Mouse (Mus musculus): ENCODE measurements around the gene Map3k20.

The Map3k20 gene

GRCm38 (mm10) chr2:72383321-72383720 is 97.9 kb downstream of the Map3k20 start:
- DNase-seq = no peak

- no peak for DNase-seq
Measured at GRCm38 (mm10) chr2:72389411-72389810, 104.0 kb downstream of the Map3k20 start.

DNA sequence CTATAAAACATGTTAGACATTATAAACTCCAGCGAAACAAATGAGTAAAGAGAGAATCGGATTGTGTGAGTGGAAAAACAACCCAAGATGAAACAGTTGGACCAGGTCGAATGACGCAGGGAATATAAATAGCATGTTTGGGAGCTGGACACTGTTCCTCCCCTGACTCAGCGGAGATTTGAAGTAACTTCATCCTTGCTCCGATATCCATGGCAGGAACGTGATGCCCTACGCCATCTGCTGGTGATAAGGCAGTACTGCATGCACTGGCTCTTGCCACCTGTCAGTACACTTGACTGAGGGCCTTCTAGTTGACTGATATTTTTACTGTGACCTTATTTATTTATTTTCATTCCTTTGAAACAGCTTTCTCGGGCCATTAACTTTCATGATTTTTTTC is 104.5 kb downstream of the Map3k20 start:
- peak; percentile 91 for DNase-seq

- no peak for DNase-seq
Measured at GRCm38 (mm10) chr2:72390474-72390873, 105.0 kb downstream of the Map3k20 start.

GRCm38 (mm10) chr2:72391024-72391423 is 105.6 kb downstream of the Map3k20 start:
- DNase-seq = no peak

DNA sequence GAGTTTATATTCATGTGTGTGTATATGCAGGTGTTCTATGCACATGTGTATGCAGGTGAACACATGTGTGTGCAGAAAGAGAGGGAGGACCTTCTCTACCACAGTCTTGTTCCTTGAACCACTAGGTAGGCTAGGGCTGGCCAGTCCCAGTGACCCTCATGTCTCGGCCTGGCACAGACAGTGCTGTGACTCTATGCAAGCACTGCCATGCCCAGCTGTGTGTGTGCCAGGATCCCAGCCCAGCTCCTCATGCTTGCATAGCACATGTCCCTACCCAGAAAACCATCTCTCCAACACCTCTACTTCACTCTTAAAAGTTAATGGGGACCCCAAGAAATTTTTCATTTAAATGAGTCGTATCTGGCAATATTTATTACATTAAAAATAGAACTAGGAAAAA is 106.3 kb downstream of the Map3k20 start:
- no peak for DNase-seq

DNA sequence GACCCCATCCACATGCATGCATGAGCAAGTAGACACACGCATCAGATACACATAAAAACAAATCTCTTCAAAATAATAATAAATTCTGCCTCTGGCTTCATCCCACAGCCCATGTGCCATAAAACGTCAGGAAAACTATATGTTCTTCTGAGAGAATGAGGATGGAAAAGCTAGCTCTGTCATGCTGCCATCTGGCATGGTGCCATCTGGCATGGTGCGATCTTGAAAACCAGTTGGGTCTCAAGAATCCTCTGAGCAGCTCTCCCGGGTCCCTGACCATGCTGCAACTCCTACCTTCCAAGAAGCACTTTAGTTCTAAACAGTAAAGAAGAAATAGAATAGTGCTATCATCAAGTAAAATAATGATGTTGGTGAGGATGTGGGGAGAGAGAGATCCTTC is 106.9 kb downstream of the Map3k20 start:
- no peak for DNase-seq

GRCm38 (mm10) chr2:72396934-72397333 is 111.5 kb downstream of the Map3k20 start:
- no peak for DNase-seq

DNA sequence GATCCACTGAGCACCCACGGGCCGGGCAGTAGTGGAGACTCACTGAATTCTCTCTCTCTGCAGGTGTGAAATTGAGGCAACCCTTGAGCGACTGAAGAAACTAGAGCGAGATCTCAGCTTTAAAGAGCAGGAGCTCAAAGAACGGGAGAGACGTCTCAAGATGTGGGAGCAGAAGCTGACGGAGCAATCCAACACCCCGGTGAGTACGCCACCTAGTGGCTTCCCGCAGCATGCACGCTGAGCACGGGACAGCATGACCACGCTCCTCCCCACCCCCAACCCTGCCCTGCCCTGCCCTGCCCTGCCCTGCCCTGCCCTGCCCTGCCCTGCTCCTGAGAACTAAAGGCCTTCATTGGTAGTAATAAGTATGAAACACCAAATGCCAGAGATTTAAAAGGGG is 112.8 kb downstream of the Map3k20 start:
- DNase-seq = peak; percentile 87

DNA sequence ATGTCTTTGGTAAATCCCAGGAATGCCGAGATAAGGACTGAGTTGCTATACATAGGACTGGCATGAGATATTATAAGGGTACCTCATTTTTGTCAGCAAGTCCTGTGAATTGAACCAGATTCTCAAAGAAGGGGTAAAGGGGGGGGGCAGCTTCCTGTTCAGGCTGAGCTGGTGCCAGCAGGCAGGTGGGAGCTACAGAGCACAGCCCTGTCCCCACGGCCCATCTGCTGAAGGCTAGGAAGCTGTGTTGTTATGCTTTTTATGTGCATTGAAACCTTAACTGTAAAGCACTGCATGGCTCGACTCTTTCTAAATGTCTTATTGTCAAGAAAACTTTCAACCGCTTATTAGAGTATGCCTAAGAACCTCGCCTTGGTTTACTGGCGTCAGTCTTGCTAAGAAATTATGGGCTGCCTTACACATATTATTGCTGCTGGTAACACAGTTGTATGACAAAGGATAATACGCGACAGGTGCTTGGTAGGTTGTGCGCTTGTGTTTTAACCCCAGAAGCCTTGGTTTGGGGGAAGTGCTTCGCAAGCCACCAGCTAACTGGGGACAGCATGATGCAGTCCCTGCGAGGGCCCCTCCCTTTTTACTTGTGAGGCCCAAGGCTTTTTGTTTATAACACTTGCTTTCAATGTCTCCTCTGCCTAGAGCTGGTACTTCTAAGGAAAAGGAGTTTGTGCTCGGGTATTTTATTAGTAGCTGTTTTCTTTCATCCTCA is 114.2 kb downstream of the Map3k20 start:
- DNase-seq = no peak

GRCm38 (mm10) chr2:72401290-72401689 is 115.9 kb downstream of the Map3k20 start:
- no peak for DNase-seq

- DNase-seq = no peak
Measured at GRCm38 (mm10) chr2:72405621-72406555, 120.5 kb downstream of the Map3k20 start.

DNA sequence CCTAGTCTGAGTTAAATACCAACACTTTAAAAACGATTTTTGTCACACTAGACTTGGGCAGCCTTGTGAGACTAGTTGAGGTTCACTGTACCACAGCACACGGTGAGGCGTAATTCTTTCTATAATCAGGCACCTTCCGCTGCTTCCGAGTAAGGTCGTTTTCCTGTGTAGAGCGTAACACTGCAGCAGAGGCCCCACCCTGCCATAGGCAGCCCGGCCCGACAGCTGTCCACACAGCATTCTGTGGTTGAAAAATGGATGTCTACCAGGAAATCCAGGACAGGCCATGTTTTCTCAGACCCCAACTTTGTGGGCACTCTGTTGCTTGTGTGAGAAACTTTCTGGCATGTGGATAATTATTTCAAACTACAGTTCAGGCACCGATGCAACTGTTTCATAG is 121.3 kb downstream of the Map3k20 start:
- no peak for DNase-seq

- DNase-seq = no peak
Measured at GRCm38 (mm10) chr2:72407341-72408092, 122.1 kb downstream of the Map3k20 start.

DNA sequence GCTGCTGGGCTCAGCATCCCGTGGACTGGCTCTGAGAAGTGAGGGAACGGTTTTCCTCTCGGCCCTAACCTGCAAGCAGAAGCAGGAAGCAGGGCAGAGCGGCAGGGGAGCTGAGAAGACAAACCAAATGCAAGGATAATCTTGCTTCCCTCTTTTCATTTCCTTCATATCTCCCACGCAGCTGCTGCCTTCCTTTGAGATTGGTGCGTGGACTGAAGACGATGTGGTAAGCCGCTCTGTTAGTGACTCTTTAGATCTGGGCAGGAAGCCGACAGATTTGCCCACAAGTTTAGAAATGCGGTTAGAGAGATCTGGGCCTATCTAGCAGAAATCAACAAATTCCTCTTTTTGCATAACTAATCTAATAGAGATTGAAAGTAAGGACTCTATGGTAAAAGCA is 124.5 kb downstream of the Map3k20 start:
- no peak for DNase-seq

DNA sequence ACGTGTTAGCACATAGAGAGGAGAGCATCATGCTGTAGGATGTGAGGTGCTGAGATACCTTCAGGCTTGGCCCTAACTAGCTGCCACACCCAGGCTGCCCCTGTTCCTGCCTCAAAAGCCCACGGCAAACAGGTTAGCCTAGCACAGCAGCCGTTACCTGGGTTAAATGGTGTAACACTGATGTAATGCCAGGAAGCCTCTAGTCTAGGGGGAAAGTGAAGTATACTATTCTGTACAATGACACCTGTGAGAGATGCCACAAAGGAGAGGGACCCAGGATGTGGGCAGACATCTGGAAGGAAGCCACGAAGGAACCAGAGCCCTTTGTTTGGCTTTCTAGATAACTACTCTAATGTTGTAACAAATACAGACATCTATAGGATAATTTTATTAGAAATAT is 126.8 kb downstream of the Map3k20 start:
- DNase-seq = no peak

GRCm38 (mm10) chr2:72415416-72415815 is 130.0 kb downstream of the Map3k20 start:
- no peak for DNase-seq

DNA sequence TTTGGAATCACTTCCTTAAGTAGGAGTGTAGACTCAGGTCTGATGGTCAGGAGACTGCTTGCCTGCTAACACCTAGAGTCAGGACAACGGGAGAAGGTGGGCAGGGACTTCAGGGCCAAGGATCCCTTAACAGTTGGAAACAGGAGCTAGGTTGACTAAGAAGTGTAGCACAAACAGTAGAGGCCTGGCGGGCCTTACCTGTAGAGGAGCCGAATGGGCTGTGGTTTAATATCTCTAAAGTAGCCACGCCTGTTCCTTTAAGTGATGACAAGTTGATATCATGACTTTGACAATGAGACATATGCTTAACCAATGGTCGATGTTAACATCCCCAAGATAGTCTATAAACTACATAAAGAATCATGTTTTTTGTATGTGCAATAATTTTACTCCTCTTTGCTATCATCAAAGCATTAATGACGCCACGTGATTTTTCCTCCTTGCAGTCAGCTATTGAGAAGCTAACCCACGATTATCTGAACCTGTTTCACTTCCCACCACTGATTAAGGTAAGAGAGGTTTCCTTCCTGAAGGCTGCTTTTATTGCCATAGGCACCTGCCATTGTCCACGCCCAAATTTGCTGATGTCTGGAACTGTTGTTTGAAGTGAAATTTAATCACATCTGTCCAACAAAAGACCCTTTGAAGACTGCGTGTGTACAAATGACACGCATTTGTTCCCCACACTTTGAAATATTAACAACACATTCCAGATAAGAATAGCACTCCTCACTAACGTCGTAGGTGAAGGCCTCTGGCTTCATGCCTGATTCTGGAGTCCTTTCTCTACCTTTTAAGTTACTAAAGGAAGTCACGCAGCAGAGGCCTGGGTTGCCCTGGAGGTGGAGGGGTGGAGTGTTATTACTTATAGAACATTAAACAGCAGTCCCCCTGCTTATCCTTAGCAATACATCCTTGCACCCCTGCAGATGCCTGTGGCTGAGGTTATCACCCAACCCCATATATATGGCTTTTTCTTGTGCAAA is 131.0 kb downstream of the Map3k20 start:
- no peak for DNase-seq

GRCm38 (mm10) chr2:72420561-72420960 is 135.1 kb downstream of the Map3k20 start:
- no peak for DNase-seq

DNA sequence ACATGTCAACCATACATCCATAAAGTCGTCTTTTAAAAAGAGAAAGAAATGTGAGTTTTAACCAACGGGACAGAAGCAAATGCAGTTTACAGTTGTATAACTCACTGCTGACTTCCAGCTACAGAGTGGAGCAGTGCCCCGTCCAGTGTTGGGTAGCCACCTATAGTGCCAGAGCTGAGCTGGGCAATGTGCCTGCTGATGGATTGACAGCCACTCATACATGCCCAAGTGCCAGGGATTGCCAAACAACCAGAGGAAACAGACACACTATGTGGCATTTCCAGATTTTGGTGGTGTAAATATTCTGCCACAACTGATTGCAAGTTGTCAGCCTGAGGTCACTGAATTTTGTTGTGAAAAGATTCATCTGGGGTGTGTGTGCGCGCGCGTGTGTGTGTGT is 139.2 kb downstream of the Map3k20 start:
- no peak for DNase-seq

GRCm38 (mm10) chr2:72426776-72427175 is 141.3 kb downstream of the Map3k20 start:
- DNase-seq = no peak

DNA sequence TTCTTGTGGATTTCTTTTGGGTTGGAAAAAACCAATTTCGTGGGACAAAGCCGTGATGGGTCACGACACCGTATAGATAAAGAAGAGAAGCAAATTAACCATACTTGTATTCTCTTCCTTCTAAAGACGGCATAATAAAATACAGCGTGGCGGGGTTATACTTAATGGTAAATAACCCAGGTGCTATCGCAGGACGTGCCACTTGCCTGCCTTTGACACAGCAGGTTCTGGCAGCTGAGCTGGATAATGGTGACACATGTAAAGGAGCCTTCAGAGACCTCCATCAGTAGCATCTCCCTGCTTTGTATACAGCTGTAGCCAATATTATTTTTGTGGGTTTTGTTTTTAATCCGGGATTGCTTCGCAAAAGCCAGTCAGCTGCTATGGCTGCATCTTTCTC is 141.9 kb downstream of the Map3k20 start:
- DNase-seq = no peak
